Mouse (Mus musculus) kidney, adult 2 months (tissue): ENCODE measurements around the gene Magi3. TPM values are rescaled to one million over a fixed set of nuclear protein-coding genes. Genes with fewer than 3 reads are reported as not detected.

Source experiments
- DNase-seq: peaks from one replicate; pipeline ENCODE4 v3.0.0; 2021
- H3K27ac ChIP-seq: fragments of 200-500 bp; 2 replicates; pipeline ENCODE4 v1.5.1; 2012; ENCODE audit warnings: low read depth, low read length, control low read depth, inconsistent platforms; ENCODE audit not compliant: insufficient read depth
- H3K27me3 ChIP-seq: fragments of 200-500 bp; replicated peaks from 2 replicates; pipeline ENCODE4 v1.6.1; 2012; ENCODE audit warnings: mild to moderate bottlenecking, moderate library complexity, low read length, inconsistent platforms; ENCODE audit not compliant: control insufficient read depth, insufficient read depth
- H3K36me3 ChIP-seq: fragments of 200-500 bp; 2 replicates; pipeline ENCODE4 v1.6.1; 2012; ENCODE audit warnings: mild to moderate bottlenecking, moderate library complexity, low read length, inconsistent platforms; ENCODE audit not compliant: control insufficient read depth, insufficient read depth
- H3K4me1 ChIP-seq: fragments of 200-500 bp; 2 replicates; pipeline ENCODE4 v1.6.1; 2011; ENCODE audit warnings: low read length; ENCODE audit not compliant: control insufficient read depth, insufficient read depth
- H3K4me3 ChIP-seq: fragments of 200-500 bp; 2 replicates; pipeline ENCODE4 v1.5.1; 2011; ENCODE audit warnings: mild to moderate bottlenecking, low read depth, low read length, control low read depth; ENCODE audit not compliant: insufficient read depth
- CTCF ChIP-seq: fragments of 200-500 bp; conservative IDR thresholded peaks from 2 replicates; pipeline ENCODE4 v1.5.1; 2011; ENCODE audit warnings: low read depth, mild to moderate bottlenecking, control low read depth, low read length, moderate library complexity, mixed read lengths; ENCODE audit not compliant: insufficient read depth, insufficient read length
- POLR2A ChIP-seq: fragments of 200-500 bp; IDR thresholded peaks from one replicate; pipeline ENCODE4 v1.6.1; 2011; ENCODE audit warnings: low read depth, low read length, control low read depth
- WGBS: fragments of 180-500 bp; shearing (Covaris S2); methylation state at CpG from one replicate; pipeline ENCODE4 v1.1.7; 2018; 5-methylcytosine and 5-hydroxymethylcytosine counted together
- polyA plus RNA-seq: library from polyadenylated mRNA; depleted of rRNA; stranded (reverse); fragments of >200 nt; gene quantifications from 2 replicates; pipeline ENCODE4 v1.2.3, GENCODE M21; 2012

Magi3 gene
- polyA plus RNA-seq, 1 experiment, result 4.9 TPM

GRCm38 (mm10) chr3:104189234-104189633, 30.9 kb downstream of the Magi3 start:
- Histone ChIP-seq H3K27me3 (no peaks in the 10 kb centered on the region), H3K4me3 (no peak overlapping the region), H3K27ac (no peak overlapping the region), H3K36me3 (no peaks in the 10 kb centered on the region), H3K4me1 (peaks cover 3% of the 10 kb centered on the region; the same call in 1 of the 2 replicates)
- DNase-seq, result no peak
- 82% methylated on average over 1 of the region's 1 CpGs for WGBS
- TF ChIP-seq CTCF (no peak), POLR2A (no peak)

- no peak overlapping the region for H3K27ac ChIP-seq
- H3K4me1 ChIP-seq, result no peaks in the 10 kb centered on the region
- H3K4me3 ChIP-seq, result no peak overlapping the region
- WGBS, result 83% methylated on average over 2 of the region's 2 CpGs
- no peaks in the 10 kb centered on the region for H3K27me3 ChIP-seq
- H3K36me3 ChIP-seq, result no peaks in the 10 kb centered on the region
- no peak for DNase-seq
- no peak for TF ChIP-seq POLR2A
- TF ChIP-seq CTCF, result no peak
Observed at GRCm38 (mm10) chr3:104184270-104184669, 35.9 kb downstream of the Magi3 start.

GRCm38 (mm10) chr3:104183656-104184055, 36.5 kb downstream of the Magi3 start:
- WGBS, result 74% methylated on average over 2 of the region's 2 CpGs
- Histone ChIP-seq H3K27me3 (no peaks in the 10 kb centered on the region), H3K4me3 (no peak overlapping the region), H3K36me3 (no peaks in the 10 kb centered on the region), H3K27ac (no peak overlapping the region), H3K4me1 (no peaks in the 10 kb centered on the region)
- no peak for DNase-seq
- TF ChIP-seq POLR2A (no peak), CTCF (no peak)

- no peak for DNase-seq
- no peaks in the 10 kb centered on the region for H3K27me3 ChIP-seq
- TF ChIP-seq CTCF (no peak), POLR2A (no peak)
- H3K4me3 ChIP-seq, result no peak overlapping the region
- H3K27ac ChIP-seq, result no peak overlapping the region
- no peaks in the 10 kb centered on the region for H3K36me3 ChIP-seq
- H3K4me1 ChIP-seq, result no peaks in the 10 kb centered on the region
Observed at GRCm38 (mm10) chr3:104182711-104183110, 37.5 kb downstream of the Magi3 start.

GRCm38 (mm10) chr3:104161347-104161746, 58.8 kb downstream of the Magi3 start:
- 88% methylated on average over 3 of the region's 3 CpGs for WGBS
- no peak for DNase-seq
- Histone ChIP-seq H3K4me1 (no peaks in the 10 kb centered on the region), H3K27me3 (no peaks in the 10 kb centered on the region), H3K4me3 (no peak overlapping the region), H3K36me3 (no peaks in the 10 kb centered on the region), H3K27ac (no peak overlapping the region)
- no peak for TF ChIP-seq POLR2A
- TF ChIP-seq CTCF, result no peak

GRCm38 (mm10) chr3:104160603-104161002, 59.6 kb downstream of the Magi3 start:
- Histone ChIP-seq H3K27ac (no peak overlapping the region), H3K36me3 (no peaks in the 10 kb centered on the region), H3K4me3 (no peak overlapping the region), H3K4me1 (no peaks in the 10 kb centered on the region), H3K27me3 (no peaks in the 10 kb centered on the region)
- WGBS, result 68% methylated on average over 6 of the region's 6 CpGs
- DNase-seq, result no peak
- no peak for TF ChIP-seq CTCF
- no peak for TF ChIP-seq POLR2A

GRCm38 (mm10) chr3:104150146-104150545, 70.0 kb downstream of the Magi3 start:
- TF ChIP-seq CTCF (no peak), POLR2A (no peak)
- 45% methylated on average over 2 of the region's 2 CpGs for WGBS
- no peak for DNase-seq

GRCm38 (mm10) chr3:104142376-104142775, 77.8 kb downstream of the Magi3 start:
- peaks cover 4% of the 10 kb centered on the region; the same call in 1 of the 2 replicates for H3K4me1 ChIP-seq
- DNase-seq, result peak; percentile 93
- no peaks in the 10 kb centered on the region for H3K36me3 ChIP-seq
- 21% methylated on average over 4 of the region's 4 CpGs for WGBS
- no peaks in the 10 kb centered on the region for H3K27me3 ChIP-seq
- no peak for TF ChIP-seq CTCF
- no peak for TF ChIP-seq POLR2A
- H3K27ac ChIP-seq, result peak overlapping the region; percentile 63
- no peak overlapping the region for H3K4me3 ChIP-seq

More at GRCm38 (mm10) chr3:104150146-104150545, 70.0 kb downstream of the Magi3 start:
- Histone ChIP-seq H3K27me3 (no peaks in the 10 kb centered on the region), H3K36me3 (no peaks in the 10 kb centered on the region), H3K4me3 (no peak overlapping the region), H3K4me1 (no peaks in the 10 kb centered on the region), H3K27ac (no peak overlapping the region)
